Mouse (Mus musculus) E14TG2a.4 (cell line): Measurements from ENCODE around the gene Dmkn.

Experiments
- CTCF ChIP-seq: conservative IDR thresholded peaks from 2 replicates; pipeline ENCODE4 v1.5.1; 2014; ENCODE audit warnings: low read length
- NANOG ChIP-seq: IDR thresholded peaks from 2 replicates; pipeline ENCODE4 v1.6.1; 2014; ENCODE audit warnings: borderline replicate concordance, low read length, mixed read lengths
- POU5F1 ChIP-seq: IDR thresholded peaks from 2 replicates; pipeline ENCODE4 v1.6.1; 2014; ENCODE audit warnings: low read length, borderline replicate concordance

DNA sequence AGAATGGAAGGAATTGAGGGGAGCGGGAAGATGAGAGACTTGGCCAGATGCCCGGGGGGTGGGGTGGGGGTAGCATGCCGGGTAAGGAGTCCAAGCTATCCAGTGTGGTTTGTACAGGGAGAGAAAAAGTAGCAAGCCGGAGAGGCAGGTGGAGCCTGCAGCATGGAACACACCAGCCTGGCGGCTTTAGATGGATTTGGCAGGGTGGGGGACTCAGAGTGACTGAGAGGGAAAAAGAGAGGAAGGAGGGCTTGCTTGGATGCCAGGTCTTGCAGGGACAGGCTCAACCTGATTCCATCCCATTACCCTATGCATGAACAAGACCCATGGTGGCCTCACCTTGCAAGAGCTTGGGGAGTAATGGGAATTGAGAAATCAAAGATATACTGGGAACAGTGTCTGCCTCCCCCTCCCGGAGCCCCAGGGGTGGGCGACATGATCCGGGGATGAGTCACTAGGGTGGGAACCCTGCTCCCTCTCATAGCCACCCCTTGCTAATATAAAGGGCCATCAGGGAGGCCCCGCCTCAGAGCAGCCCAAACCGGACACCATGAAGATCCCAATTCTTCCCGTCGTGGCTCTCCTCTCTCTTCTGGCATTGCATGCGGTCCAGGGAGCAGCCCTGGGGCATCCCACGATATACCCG, 23.9 kb downstream of the Dmkn start, which contains the start of gene Krtdap:
- TF ChIP-seq CTCF (no peak), POU5F1 (no peak), NANOG (no peak)
